Mouse (Mus musculus): ENCODE results near the gene Pxdn.

Gene Pxdn

DNA sequence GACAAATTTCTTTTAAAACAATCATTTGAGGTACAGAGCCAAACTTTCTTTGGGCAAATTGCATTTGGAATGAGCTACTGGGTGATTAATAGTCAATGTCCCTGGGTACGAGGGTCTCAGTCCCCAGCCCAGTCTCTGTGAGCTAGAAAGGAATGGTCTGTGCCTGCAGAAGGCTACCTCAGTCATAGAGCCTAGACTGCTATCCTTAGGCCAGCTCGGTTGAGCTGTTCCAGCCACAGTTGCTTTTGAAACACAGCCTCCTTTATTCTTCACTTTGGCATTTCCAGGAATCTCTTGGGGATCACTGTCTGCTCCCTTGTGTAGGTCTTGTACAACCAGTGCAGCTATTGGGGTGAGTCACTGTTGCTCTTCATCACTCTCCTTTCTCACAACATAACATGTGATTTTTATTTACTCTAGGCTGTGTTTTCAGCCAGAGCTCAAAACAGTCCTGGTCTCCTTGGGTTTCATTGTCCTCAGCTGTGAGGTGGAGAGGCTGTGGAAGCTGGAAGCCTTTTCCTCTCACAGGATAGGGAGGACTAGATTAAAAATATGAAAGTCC lies 86.9 kb downstream of the Pxdn start:
- no peak for DNase-seq (ENCODE audit: low read depth)

DNA sequence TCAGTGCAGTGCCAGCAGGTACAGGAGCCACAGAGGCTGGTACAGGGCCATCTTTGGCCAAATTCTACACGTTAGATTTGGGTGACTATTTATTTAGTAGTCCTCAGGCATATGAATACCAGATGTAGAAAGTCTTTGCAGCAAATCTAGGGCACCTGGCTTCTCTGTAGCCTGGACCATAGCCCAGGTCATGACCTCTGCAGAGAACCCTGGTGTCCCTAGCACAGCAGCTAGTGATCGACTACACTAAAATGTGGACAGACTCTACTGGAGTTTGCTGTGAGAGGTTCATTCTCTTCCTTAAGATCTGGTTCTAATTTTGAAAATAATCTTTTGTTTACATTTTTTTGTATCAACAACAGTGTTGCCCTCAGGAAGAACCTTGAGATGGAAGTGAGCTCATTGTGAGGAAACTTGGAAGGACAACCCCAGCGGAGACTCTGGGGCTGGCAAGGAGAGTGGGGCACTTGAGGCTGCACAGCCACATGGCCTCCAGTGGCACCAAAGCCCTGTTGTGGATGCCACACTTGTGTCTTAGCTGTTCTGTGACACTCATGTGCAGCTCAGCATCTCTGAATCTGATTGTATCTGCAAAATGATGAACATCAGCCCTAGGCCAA lies 90.4 kb downstream of the Pxdn start:
- DNase-seq (ENCODE audit: low read depth) = no peak

DNA sequence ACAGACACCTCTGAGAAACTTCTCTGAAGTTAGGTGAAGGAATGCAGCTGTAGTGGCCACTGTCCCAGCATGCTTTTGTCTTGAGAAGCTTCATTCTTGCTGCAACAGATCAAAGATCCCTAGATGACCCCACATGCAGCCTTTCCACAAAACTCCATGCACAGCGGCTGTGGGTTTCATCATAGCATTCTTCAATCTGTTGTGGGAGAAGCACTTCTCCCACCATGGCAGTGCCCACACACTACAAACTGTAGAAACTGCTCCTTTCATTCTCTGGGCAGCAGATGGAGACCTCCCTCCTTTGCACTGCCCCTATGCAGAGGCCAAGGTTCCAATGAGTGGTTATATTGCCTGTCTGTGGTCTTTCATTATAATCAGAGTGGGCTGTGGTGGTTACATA lies 91.7 kb downstream of the Pxdn start:
- DNase-seq (ENCODE audit: low read depth) = no peak

DNA sequence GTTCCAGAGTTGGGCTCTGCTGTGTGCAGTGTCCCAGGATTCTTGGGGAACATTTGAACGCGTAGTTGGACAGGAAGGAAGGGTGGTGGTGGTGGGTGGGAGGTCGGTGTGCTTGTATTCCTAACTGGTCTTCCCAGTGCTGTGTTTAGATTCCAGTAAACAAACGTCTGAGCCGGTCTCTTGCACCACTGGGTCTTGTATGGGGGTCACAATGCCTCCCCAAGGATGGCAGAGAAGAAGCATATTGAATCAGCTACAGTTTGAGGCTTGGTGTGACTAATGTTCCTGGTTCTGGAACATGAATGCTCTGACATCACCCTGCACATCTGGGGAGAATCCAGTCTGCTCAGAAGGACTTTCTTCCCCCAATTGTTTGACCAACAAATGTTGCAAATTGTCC lies 93.2 kb downstream of the Pxdn start:
- DNase-seq (ENCODE audit: low read depth) = no peak

DNA sequence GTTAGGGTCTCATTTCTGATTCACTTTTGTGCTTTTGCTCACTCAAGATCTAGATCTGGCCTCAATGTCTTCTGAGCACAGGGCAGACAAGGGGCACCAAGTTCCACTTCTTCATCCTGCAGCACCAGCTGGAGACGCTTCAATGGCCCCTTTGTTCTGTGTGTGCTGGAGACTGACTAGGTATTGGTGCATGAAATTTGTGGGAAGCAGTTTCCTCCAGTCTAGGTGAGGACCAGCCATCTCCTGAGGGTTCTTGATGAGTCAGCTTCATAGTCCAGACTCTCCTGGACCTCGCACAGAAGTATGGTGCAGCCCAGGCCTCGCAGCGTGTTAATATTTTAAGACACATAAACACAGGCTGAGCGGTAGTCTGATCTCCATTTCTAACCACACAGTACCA lies 97.3 kb downstream of the Pxdn start:
- DNase-seq (ENCODE audit: low read depth) = no peak

DNA sequence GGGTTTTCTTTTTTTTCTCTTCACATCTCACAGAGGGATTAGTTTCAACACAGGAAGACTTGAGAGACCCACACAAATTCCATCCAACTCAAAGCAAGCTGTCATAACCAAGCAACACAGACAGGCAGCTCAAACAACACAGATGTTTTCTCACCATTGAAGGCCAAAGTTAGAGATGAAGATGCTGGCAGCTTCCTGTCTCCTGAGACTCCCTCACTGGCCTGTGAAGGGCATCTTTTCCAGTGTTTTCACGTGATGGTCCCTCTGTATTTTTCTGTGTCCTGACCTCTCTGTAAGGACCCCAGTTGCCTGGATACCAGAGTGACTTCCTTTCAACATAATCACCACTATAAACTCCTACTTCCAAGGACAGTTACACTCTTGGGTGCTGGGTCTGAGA lies 98.0 kb downstream of the Pxdn start:
- DNase-seq (ENCODE audit: low read depth) = no peak

DNA sequence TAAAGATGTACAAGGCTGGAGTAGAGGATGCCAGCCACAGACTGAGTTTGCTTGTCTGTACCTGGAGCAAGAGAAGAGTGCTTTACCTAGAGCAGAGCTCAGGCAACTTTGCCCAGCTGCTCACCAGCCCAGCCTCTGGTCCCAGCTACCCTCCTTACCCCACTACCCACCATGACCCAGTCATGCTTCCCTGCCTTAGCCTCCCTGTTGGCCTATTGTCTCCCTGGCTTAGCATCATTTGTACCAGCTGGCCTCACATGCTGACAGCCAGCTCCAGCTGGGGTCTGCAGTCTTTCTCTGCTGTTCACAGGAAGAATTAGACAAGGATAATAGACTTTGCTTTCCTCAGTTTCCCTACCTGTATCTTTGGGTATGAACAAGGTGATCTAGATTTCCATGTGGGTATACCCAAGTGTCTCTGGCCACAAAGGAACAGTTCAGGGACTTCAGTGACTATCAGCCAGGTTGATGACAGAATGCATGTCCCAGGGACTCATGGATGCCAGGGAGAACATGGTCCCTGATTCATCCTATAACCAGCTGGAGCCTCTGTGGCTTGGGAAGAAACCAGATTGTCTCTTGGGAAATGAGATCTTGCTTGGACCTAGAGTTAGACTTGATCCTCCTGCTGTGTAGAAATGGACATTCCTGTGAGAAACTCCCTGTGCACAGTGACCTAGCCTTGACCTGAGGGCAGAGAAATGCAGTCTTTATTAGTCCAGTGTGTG lies 98.6 kb downstream of the Pxdn start:
- no peak for DNase-seq (ENCODE audit: low read depth)

DNA sequence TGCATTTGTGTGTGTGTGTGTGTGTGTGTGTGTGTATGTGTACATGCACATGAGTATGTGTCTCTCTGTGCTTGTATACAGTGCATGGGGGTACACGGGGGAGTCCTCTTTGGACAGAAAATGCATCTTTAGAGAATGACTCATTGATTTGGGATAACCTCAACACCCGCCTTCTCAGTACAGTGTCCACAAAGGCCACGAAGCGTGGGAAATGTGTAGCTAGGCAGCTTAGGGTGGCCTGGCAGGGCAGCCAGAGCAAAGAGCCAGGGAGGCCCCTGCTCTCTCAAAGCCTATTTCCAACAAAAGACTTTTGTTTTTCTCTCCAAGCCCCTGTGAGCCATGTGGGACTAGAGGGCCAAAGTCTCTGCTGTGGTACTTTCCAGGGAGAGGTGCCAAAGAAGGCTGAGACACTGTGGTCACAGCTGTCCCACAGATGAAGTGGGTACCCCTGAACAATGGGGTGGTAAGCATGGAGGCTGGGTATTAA lies 99.2 kb downstream of the Pxdn start:
- no peak for DNase-seq (ENCODE audit: low read depth)

DNA sequence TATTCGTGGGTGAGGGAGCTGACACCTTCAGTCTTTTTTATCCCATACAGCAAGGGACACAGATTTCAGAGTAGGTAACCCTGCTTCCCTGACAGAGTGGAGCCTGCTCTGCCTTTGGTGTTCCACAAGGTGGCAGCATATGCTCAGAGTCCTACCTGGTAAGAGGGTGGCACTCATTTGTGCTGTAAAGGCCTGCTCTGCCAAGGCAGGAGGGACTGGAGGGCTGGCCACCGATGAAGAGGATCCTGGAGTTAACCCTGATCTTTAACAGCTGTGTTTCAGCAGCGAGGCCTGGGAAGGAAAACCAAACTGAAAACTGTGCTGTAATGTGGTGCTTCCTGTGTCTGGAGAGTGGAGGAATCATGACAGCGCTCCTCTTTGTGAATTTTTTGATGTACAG lies 102.2 kb downstream of the Pxdn start:
- no peak for DNase-seq (ENCODE audit: low read depth)

DNA sequence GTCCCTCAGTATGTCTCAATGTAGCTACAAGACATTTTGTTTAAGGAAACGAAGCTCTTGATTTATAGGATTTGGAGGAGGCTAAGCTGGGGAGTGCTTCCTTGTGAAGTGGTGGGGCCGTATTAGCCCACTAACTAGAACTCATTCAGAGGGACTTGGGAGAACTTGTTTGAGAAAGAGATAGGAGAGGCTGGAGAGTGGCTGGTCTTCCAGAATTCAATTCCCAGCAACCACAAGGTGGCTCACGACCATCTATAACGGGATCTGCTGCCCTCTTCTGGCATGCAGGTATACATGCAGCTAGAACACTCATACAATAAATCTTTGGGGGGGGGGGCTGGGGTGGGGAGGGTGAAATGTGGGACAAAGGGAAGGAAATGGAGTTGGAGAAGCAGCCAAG lies 102.7 kb downstream of the Pxdn start:
- no peak for DNase-seq (ENCODE audit: low read depth)

DNA sequence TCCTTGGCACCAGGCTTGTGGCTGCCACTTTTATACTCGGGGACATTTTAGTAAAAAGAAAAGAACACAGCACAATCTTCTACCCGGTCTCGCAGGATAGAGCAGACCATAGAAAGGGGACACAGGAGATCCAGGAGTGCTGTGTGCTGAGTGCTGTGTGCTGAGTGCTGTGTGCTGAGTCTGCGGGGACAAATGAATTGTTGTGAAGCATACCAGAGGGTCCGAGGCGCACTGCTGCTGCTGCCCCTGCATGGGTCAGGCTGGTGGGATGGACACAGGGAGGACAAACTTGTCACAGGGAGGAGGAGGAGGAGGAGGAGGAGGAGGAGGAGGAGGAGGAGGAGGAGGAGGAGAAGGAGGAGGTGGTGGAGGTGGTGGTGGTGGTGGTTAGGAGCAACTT lies 111.4 kb downstream of the Pxdn start:
- DNase-seq (ENCODE audit: low read depth) = no peak

DNA sequence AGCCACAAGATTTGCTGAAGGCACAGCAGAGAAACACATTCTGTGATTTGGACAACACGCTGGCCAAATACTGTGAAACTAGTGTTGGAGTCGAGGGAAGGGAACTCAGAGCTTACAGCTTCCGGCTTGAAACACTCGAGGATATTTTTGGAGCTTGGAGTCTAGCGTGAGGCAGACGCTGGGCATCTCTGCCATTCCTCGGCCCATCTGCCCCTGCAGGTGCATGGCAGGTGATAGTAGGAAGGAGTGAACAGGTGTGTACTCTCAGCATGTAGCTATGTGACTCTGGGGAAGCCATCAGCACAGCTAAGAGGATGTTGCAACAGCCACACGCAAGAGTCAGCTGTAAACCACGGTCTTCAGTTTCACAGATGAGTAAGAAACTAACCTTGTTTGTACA lies 112.4 kb downstream of the Pxdn start:
- DNase-seq (ENCODE audit: low read depth) = peak; percentile 0

DNA sequence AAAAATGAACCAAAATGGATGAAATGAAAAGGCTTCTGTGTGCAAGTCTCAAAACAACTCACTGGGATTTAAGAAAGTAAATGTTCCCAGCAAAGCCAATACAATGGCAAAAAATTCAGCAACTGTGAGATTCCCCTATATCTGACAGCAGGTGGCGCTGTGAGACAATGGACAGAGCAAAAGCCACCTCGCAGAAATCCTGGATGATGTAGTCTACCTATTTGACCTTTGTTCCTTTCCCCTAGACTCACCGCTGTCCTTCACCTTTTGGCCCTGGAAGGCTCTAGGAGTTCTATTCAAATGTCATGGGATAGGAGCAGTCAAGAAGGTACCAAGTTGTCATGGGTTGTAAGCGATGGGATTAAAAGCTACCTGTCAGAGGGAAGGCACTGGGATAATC lies 112.8 kb downstream of the Pxdn start:
- DNase-seq (ENCODE audit: low read depth) = peak; percentile 13

DNA sequence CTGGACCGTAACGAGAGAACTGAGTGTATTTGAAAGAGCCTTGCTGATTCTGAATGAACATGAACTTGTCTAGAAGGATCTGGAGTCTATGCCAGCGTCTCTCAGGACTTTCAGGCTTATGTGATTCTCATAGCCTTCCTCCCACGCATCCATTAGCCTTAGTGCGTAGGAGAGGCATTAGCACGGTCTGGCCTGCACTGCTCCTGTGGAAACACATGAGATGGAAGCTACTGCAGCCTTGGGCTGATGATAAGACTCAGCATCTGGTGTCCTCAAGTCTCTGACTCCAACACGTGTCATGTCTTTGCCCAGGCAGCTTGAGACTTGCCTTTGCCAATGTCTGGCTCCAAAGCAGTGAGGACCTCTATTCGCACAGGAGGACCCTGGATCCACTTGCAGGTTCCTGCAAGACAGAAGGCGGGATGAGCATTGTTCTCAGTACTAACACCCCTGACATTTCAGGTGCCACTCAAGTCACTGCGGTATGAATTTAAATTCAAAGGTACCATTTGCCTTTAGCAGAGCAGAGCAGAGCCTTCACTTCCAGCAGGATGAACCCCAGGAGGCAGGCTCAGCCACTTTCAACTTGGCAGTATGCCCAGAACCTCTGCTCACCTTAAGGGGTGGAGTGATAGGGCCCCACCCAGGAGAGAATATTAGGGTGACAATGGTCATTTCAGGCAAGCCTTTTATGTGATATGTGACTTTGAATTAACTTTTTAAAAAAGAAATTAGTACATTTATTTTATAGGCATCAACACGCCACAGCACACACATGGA lies 117.5 kb downstream of the Pxdn start:
- DNase-seq (ENCODE audit: low read depth) = no peak

DNA sequence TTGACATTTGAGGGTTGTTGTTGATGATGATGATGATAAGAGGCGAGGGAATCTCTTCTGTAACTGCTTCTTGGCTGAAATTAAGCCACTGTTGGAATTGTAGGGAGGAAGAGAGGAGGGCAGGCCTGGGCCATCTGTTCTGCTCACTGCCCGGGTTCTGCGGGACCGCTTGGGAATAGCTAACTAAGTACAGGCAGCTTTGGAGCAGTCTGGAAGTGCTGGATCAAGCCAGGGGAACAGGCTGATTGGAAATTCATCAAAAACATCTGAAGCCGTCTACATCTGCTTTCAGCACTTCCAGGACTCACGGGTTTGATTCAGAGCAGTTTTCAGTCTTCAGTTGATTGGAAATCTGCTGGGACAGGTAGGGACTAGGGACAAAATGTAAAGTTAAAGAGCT lies 120.6 kb downstream of the Pxdn start:
- no peak for DNase-seq (ENCODE audit: low read depth)

DNA sequence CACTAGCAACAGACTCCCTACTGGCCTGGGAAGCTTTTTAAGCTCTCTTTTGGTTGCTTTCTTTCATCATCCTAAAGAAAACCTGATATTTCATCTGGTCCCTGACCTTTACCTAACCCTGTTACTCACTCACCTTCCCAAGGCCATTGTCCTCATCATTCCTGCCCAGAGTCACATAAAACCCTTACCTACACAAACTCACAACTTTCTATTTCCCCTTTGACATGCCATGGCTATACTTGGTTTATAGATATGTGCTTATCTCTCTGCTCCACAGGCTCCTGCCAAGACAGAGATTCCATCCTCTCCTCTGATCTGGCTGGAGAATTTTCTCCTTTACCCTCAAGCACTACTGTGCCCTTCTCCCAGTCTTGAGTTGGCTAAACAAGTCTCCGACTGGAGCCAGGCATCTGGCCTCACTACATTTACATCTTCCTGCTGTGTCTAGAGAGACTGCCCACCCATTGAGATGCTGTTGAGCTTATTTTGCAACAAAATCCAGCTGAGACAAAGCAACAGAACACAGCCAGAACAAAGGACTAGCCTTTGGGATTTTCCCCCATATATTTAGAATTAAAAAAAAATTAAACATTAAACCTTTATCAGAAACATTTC lies 124.2 kb downstream of the Pxdn start:
- DNase-seq (ENCODE audit: low read depth) = no peak

DNA sequence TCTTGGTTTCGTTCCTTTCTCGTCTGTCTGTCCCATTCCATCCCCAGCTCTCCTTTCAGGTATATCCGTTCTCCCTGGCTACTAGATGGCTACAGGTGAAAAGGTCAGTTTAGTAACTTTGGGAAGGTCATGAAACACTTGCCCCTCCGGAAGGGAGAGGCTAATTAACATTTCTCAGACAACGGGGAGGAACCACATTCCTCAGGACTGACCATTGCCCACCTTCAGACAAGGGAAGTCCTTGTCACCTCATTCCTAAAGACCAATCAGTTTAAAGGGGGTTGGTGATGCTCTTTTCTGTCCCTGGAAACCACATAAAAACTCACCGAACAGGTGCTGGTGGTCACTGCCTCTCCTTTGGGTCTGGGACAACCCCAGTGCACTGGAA lies 124.7 kb downstream of the Pxdn start:
- no peak for DNase-seq (ENCODE audit: low read depth)
